Mouse (Mus musculus): ENCODE results near the gene Rpn1. TPM values are rescaled to one million over a fixed set of nuclear protein-coding genes. Genes with fewer than 3 reads are reported as not detected.
A peak's percentile ranks its signal among the peaks of the same experiment; 100 is the strongest.

The Rpn1 gene
- total RNA-seq, 2 experiments from 2014 or later: 104 to 108 TPM

- DNase-seq: peak; percentile 78 to 88
Observed at GRCm38 (mm10) chr6:88065116-88065515, 19.2 kb upstream of the Rpn1 start.

- no peak for DNase-seq
Observed at GRCm38 (mm10) chr6:88065968-88066367, 18.3 kb upstream of the Rpn1 start.

- DNase-seq: no peak
Observed at GRCm38 (mm10) chr6:88067722-88068121, 16.6 kb upstream of the Rpn1 start.

DNA sequence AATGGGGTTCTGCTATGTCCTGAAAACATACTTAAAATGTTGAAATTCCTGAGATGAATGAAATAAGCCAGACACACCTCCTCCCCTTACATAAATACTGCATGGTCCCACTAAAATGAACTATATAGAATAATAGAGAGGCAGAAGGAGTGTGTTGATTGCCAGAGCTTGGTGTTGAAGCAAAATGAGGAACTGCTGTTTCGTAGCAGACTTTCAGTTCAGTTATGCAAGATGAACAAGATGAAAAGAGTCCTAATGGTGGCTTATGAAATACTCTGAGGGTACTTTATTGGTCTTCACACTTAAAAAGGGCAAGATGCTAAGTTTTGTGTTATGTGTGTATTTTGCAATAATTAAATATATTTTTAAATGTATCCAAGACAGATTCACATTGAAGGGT lies 15.5 kb upstream of the Rpn1 start:
- no peak for DNase-seq

GRCm38 (mm10) chr6:88070468-88070867 lies 13.8 kb upstream of the Rpn1 start:
- no peak for DNase-seq

GRCm38 (mm10) chr6:88071216-88071615 lies 13.1 kb upstream of the Rpn1 start:
- peak in 1 of 2 experiments; percentile 11 for DNase-seq

GRCm38 (mm10) chr6:88074752-88075554 lies 9.3 kb upstream of the Rpn1 start:
- DNase-seq: peak; percentile 96 to 98

- no peak for DNase-seq
Observed at GRCm38 (mm10) chr6:88075960-88076517, 8.2 kb upstream of the Rpn1 start.

DNA sequence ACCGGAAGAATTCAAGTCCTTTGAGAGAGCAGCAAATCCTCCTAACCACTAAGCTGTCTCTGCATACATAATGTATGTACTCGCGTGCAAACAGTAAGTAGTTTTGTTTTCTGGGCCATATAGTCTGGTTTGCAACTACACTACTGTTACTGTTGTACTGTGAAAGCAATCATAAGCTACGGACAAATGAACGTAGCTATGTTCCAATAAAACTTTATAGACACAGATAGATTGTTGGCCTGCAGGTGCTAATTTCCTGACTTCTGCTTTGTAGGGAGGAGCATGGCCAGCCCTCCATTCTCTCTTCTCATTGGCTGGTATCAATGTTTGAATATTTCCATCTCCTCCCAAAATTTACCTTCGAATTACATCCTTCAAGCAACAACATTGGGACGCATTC lies 1.2 kb upstream of the Rpn1 start:
- no peak for DNase-seq

DNA sequence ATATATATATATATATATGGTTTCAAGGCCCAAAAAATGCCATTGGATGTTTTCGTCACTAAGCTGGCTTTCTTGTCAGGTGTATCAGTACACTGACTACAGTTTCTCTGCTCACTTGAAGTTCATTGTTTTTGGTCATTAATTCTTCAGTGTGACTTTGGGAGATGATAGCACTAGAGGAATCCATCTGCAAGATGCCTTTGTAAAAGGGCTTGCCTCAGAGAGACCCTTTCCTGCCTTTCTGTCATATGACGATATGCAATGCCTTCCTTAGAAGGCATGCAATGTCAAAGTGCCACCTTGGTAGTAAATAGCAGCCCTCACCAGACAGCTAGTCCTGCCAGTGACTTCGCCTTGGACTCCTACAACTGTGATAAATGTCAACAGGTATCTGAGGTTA lies 610 bp upstream of the Rpn1 start:
- peak in 1 of 2 experiments; percentile 37 for DNase-seq

GRCm38 (mm10) chr6:88088971-88089370 lies 4.7 kb downstream of the Rpn1 start:
- no peak for DNase-seq

- DNase-seq: peak in 1 of 2 experiments; percentile 33
Observed at GRCm38 (mm10) chr6:88095377-88095776, 11.1 kb downstream of the Rpn1 start.

DNA sequence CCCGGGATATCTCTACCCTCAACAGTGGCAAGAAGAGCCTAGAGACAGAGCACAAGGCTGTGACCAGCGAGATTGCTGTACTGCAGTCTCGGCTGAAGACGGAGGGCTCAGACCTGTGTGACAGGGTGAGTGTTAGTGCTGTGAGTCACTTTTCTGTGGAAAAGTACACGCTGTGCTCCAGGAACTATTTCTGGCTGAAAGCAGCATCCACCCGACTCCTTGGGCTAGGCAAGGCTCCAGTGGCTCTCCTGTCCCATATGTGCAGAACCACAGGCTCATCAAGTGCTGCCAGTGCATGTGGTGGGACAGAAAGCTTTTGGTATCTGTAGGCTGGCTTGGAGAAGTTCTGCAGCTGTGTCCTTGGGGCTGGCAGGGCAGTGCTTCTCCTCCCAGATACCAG lies 17.8 kb downstream of the Rpn1 start:
- DNase-seq: no peak

GRCm38 (mm10) chr6:88105783-88106611 lies 21.7 kb downstream of the Rpn1 start:
- DNase-seq: peak; percentile 90 to 92

DNA sequence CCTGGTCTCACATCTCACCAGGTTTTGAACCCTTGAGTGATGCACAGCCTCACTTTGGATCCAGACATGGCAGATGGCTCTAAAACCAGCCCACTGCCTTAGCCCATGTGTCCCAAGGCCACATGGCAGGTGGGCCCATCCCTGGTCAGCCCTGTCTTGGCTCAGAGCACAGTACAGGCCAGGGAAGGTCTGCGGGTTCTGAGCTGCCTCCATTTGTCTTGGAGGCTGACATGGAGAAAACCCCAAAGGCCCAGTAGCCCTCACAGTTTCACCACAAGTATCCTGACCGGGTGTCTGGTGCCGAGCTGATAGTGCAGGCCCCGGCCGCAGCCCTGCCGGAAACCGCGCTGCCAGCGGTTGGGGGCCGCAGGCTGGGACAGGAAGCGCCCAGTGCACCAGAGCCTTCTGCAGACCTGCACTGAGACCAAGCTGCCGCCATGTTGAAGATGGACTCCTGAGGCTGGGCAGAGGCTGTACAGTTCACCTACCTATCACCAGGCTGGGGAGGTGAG lies 22.4 kb downstream of the Rpn1 start:
- DNase-seq: no peak

DNA sequence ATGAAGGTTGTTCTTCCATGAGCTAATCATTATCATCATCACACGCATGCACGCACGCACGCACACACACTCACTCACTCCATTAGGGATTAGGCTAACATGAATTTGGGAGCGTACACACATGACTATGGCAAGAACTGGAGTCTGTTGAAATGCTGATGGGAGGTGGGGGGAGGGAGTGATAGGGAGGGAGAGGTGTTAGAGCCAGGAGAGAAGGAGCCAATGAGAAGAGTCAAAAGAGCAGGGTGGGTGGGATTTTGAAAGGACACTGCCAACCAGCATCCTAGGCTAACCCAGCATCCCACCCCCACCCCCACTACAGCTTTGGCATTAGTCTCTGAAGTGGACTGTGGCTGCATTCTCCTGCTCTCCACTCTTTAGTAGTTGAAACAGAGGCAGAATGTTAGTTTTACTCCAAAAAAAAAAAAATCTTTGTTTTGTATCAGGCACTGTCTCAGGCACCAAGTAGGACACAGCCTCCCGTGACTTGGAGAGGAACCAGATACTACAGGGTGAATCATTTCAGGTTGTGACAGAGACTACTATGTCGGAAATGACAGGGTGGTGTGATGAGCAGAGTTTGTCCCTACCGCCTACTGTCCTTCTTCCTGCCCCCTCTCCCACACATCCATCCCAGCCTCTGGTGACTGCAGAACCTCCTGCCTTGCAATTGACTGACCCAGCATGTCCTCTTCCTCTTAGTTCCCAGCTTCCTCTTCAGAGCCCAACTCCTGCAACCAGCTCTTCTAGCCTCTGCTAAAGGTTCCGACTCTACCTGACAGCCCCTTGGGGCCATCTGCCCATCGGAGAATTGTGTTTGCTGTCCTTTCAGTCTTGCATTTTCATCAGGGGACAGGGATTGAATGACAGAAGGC lies 23.6 kb downstream of the Rpn1 start:
- peak in 1 of 2 experiments; percentile 23 for DNase-seq

GRCm38 (mm10) chr6:88113139-88113538 lies 28.9 kb downstream of the Rpn1 start:
- DNase-seq: peak; percentile 45 to 77

GRCm38 (mm10) chr6:88114414-88114813 lies 30.1 kb downstream of the Rpn1 start:
- no peak for DNase-seq

DNA sequence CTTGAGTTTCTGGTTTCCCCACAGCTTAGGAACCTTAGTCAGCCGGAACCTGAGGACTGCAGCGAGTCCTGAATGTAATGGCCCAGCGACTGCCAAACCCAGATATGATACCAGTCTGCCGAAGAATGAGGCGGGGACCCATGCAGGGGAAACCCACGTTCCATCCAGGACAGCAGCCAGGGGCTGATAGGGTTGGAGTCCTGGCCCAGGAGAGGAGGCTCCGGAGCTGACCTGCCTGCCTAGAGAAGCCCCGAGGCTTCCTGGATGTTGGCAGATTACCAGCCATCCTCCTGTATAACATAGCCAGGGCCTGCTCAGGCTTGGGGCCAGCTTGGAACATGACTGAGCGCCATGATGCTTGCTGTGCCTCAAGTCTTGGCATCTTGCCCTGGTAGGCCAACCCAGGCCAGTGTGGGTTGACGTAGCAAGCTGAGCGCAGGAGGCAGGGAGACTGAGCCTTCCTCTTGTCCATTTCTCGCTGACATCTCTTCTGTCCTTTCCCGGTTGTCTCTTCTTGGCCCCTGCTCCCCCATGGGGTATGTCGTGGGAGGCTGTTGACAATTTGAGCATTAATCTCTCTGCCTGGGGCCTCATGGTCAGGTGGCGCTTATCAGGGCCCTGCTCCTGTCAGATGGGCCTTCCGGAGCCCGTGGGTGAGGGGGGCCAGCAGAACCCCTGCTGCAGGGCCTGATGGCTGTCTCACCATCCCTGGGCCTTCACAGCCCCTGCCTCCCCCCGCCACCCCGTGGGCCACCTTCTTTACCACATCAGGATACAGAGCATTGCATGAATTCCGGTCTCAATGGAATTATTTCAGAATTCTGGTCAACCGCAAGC lies 32.3 kb downstream of the Rpn1 start:
- peak; percentile 37 to 45 for DNase-seq

GRCm38 (mm10) chr6:88117184-88117575 lies 32.9 kb downstream of the Rpn1 start:
- DNase-seq: no peak

DNA sequence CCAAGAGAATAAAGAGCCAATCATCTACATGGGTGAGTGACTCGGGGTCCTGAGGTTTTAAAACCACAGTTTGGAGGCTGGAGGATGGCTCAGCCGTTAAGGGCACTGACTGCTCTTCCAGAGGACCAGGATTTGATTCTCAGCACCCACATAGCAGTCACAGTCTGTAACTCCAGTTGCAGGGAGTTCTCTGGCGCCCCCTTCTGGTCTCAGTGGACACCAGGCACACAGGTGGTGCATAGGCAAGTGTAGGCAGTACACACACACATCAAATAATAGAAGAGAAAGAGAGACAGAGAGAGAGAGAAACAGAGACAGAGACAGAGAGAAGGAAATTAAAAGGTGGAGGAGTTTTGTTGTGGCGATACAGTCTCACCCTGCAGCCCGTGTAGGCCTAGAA lies 35.0 kb downstream of the Rpn1 start:
- no peak for DNase-seq

Measured in heart, adult 18-20 months (tissue).